Mouse (Mus musculus) E14TG2a.4 (cell line): Measurements from ENCODE around the gene Asap3.

Experiments used
- CTCF ChIP-seq: conservative IDR thresholded peaks from 2 replicates; pipeline ENCODE4 v1.5.1; 2014; ENCODE audit warnings: low read length
- NANOG ChIP-seq: IDR thresholded peaks from 2 replicates; pipeline ENCODE4 v1.6.1; 2014; ENCODE audit warnings: borderline replicate concordance, low read length, mixed read lengths

GRCm38 (mm10) chr4:136158498-136158897 lies 47.7 kb upstream of the Asap3 start:
- no peak for TF ChIP-seq CTCF
- TF ChIP-seq NANOG, result no peak
